Mouse (Mus musculus) Muller cell, postnatal 12 days (primary cell): ENCODE results near the gene Stxbp2.

Source experiments
- DNase-seq: peaks from one replicate; pipeline ENCODE4 v3.0.0-alpha.2; 2015; ENCODE audit errors: inconsistent ontology term

The Stxbp2 gene

DNA sequence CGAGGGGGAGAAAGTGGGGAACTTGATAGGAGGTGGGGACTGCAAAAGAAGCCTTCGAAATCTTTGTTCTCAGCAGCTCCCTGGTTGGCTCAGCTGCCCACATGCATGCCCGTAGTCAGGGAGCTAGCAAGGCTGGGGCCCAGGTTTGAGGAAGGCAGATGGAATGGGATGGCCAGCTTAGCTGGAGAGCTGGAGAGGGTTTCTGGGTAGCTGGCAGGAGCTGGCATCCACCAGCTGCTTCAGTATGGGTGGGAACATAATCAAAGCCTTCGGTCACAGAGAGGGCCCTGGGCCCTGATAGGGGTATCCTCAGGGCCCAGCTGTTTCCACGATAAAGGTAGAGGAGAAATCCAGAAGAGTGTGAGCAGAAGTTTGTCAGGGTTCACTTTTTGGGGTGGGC is 51.7 kb downstream of the Stxbp2 start:
- no peak for DNase-seq

DNA sequence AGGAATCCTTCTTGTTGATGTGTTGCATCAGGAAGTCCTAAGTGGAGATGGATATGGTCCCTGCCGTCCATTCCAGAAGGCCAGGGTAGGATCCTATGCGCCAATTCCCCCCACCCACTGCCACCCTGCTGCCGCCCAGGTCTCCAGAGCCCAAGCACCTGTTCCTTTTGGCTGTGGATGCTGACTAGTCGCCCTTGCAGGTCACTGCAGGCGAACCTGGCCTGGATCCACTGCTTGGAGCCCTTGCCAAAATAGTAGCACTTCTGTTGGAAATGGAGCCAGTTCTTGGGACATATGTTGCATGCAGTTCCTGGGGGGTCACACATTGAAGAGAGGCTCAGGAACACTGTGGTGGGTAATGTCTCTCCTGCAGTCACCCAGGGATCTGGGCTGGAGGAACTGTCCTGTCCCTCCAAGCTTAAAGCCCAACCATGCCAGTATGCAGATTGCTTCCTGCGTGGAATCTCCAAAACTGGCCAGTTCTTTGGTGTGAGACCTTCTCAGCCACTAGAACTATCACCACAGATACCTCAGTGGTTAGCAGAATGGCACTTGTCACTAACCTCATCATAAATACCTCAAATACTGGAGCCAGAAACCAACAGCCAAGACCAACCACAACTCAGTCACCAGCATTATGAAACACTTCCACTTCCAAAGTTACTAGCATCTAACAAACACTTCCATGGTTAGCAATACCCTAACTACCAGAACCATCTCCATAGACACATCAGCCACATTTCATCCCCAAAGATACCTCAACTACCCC is 52.8 kb downstream of the Stxbp2 start:
- no peak for DNase-seq

DNA sequence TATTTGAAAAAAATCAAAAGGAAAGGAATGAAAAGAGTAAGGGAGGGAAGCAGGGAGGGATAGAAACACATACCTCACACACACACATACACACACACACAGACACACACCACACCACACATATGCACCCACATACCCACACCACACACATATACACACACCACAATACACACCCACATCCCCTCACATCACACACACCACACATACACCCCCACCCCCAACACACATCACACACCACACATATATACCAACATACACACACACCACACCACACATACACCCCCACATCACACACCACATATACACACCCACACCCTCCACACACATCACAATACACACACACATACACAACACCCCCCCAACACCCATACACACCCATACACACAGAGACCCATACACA is 53.8 kb downstream of the Stxbp2 start:
- no peak for DNase-seq

DNA sequence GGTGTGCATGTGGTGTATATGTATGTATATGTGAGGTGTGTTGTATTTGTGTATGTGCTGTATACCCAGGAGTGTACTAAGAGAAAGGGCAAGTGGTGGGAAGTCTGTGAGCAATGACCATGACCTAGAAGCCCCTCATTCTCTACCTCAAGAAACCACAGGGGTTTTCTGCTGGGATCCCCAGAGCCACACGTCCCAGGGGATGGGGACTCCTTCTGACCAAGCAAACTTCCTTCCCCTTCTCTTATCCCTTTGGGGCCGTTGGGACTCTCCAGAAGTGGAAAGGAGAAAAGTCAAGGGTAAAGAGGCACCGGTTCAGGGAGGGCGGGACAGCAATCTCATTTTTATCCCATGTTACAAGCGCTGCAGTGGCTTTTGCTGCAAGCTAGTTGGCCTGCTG is 54.7 kb downstream of the Stxbp2 start:
- DNase-seq, result no peak

DNA sequence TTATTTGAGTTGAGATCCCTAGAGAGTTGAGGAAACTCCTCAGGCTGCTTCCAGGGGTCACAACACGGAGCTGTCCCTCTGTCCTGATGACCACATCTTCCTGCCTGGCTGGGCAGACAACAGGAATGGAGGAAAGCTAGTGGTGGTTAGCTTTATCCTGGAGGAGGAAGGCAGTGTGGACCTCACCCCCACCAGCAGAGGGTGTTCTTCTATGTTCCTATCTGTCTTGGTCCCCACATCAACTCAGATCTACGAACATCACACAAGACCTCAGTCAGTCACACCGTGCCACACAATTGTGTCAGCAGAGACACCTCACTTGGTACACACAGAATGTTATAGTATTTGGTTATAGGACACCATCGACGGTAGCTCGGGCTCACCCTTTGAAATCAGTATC is 56.8 kb downstream of the Stxbp2 start:
- DNase-seq, result no peak

DNA sequence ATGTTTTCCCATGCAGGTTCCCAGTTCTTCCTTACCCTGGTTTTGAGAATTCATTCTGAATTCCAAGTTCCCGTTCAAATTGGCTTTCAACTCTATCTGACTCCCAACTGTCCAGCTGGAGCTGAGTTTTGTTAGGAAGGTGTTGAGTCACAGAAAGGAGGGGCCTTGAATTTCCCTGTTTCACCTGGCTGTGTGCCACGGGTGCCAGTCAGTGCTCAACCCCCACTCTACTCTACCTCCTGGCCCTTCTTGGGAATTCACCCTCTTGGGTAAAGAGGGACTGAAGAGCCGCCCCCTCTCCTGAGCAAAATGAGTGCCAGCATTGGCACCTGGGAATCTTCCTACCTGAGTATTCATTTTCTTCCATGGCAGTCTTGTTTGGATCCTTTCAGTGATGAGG is 60.0 kb downstream of the Stxbp2 start:
- DNase-seq, result no peak
